Mouse (Mus musculus): Measurements from ENCODE around the gene Btbd8. TPM values are rescaled to one million over a fixed set of nuclear protein-coding genes. Genes with fewer than 3 reads are reported as not detected.

The Btbd8 gene
- polyA plus RNA-seq, 1 experiment from 2014 or later: 3.8 TPM

DNA sequence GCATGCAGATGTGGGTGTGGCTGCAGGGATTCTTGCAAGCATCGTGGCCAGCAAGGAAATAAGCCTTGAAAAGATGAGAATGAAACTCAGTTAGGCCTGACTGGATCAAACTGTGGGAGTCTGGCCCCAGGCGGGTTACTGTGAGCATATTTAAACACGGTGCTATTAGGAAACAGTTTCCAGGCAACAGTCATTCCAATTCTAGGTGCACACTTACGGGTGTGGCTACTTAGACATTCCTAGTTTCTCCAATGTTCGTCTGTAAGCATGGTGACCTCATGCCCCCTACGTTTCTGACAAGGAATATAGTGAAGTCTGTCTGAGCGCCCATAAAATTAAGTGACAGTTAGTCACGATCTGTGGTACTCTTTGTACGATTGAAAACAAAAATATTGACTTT lies 53.2 kb downstream of the Btbd8 start:
- Histone ChIP-seq H3K9ac (ENCODE audit: low read length) (no peak overlapping the region), H3K4me3 (ENCODE audit: control insufficient read depth in 1 of 2, insufficient read depth in 1 of 2, low read depth in 1 of 2, low read length in 2 of 2) (no peak overlapping the region), H3K4me1 (ENCODE audit: control insufficient read depth in 2 of 2, insufficient read depth in 2 of 2, low read length in 2 of 2) (peaks cover 5 to 7% of the 10 kb centered on the region in 2 experiments), H3K9me3 (ENCODE audit: control insufficient read depth, low read length) (0 out of 2 replicates have a peak, but pooled peaks cover 2% of the 10 kb centered on the region), H3K4me2 (ENCODE audit: low read length) (no peak overlapping the region), H3K27me3 (ENCODE audit: control insufficient read depth, insufficient read depth, low read length) (no peaks in the 10 kb centered on the region), H3K36me3 (ENCODE audit: control insufficient read depth, insufficient read depth, low read length) (peaks cover 18% of the 10 kb centered on the region), H3K27ac (replicated peaks in 1 of 2; ENCODE audit: control insufficient read depth in 1 of 2, insufficient read depth in 1 of 2, low read depth in 2 of 2, low read length in 2 of 2) (no peak overlapping the region)
- ATAC-seq (ENCODE audit: insufficient number of reproducible peaks, insufficient read depth, low FRiP score, low read depth): no peak
- 77% methylated on average over 9 of the region's 9 CpGs for WGBS

DNA sequence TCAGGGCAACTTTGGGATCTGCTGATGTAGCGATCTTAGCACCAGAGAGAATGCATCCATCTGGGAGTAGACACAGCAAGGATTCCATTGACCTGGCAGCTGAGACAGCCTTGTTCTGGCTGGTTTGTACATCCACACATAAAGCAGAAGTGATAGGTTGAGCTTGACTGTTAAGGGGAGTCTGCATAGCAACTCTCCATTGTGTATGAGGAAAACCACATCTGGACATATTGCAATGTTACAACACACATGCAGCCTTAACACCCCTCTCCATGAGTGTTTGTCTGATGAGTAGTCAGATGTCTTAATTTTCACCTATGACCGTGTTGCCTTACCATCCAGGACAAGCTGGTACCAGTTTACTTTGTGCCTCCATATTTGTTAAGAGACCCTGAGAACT lies 54.7 kb downstream of the Btbd8 start:
- Histone ChIP-seq H3K9me3 (ENCODE audit: control insufficient read depth, low read length) (0 out of 2 replicates have a peak, but pooled peaks cover 2% of the 10 kb centered on the region), H3K4me2 (ENCODE audit: low read length) (no peak overlapping the region), H3K27me3 (ENCODE audit: control insufficient read depth, insufficient read depth, low read length) (no peaks in the 10 kb centered on the region), H3K27ac (replicated peaks in 1 of 2; ENCODE audit: control insufficient read depth in 1 of 2, insufficient read depth in 1 of 2, low read depth in 2 of 2, low read length in 2 of 2) (no peak overlapping the region), H3K4me3 (ENCODE audit: control insufficient read depth in 1 of 2, insufficient read depth in 1 of 2, low read depth in 1 of 2, low read length in 2 of 2) (no peak overlapping the region), H3K4me1 (ENCODE audit: control insufficient read depth in 2 of 2, insufficient read depth in 2 of 2, low read length in 2 of 2) (peaks cover 5 to 7% of the 10 kb centered on the region in 2 experiments), H3K9ac (ENCODE audit: low read length) (no peak overlapping the region), H3K36me3 (ENCODE audit: control insufficient read depth, insufficient read depth, low read length) (peaks cover 18% of the 10 kb centered on the region)
- WGBS: 84% methylated on average over 2 of the region's 2 CpGs
- no peak for ATAC-seq (ENCODE audit: insufficient number of reproducible peaks, insufficient read depth, low FRiP score, low read depth)

DNA sequence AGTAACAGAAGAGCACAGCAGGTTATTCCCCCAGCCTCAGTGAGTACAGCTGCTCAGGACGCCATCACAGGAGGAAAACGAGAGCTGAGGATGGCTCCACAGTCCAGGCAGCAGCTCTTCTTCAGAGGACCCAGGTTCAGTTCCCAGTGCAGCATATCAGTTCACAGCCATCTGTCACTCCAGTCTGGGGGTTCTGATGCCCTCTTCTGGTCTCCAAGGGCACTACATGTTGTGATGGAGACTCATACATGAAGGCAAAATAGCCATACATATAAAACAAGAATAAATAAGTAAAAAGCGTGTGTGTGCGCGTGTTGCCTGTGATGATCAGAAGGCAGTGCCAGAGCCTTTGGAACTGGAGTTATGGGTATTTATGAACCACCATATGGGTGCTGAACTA lies 57.0 kb downstream of the Btbd8 start:
- Histone ChIP-seq H3K36me3 (ENCODE audit: control insufficient read depth, insufficient read depth, low read length) (peaks cover 18% of the 10 kb centered on the region), H3K4me2 (ENCODE audit: low read length) (no peak overlapping the region), H3K27ac (replicated peaks in 1 of 2; ENCODE audit: control insufficient read depth in 1 of 2, insufficient read depth in 1 of 2, low read depth in 2 of 2, low read length in 2 of 2) (no peak overlapping the region), H3K9me3 (ENCODE audit: control insufficient read depth, low read length) (0 out of 2 replicates have a peak, but pooled peaks cover 2% of the 10 kb centered on the region), H3K9ac (ENCODE audit: low read length) (no peak overlapping the region), H3K4me1 (ENCODE audit: control insufficient read depth in 2 of 2, insufficient read depth in 2 of 2, low read length in 2 of 2) (no peaks in the 10 kb centered on the region), H3K4me3 (ENCODE audit: control insufficient read depth in 1 of 2, insufficient read depth in 1 of 2, low read depth in 1 of 2, low read length in 2 of 2) (no peak overlapping the region), H3K27me3 (ENCODE audit: control insufficient read depth, insufficient read depth, low read length) (no peaks in the 10 kb centered on the region)
- WGBS: 97% methylated on average over 5 of the region's 5 CpGs
- ATAC-seq (ENCODE audit: insufficient number of reproducible peaks, insufficient read depth, low FRiP score, low read depth): no peak

- Histone ChIP-seq H3K27me3 (ENCODE audit: control insufficient read depth, insufficient read depth, low read length) (no peaks in the 10 kb centered on the region), H3K36me3 (ENCODE audit: control insufficient read depth, insufficient read depth, low read length) (peaks cover 18% of the 10 kb centered on the region), H3K9me3 (ENCODE audit: control insufficient read depth, low read length) (0 out of 2 replicates have a peak, but pooled peaks cover 2% of the 10 kb centered on the region), H3K4me3 (ENCODE audit: control insufficient read depth in 1 of 2, insufficient read depth in 1 of 2, low read depth in 1 of 2, low read length in 2 of 2) (no peak overlapping the region), H3K4me2 (ENCODE audit: low read length) (no peak overlapping the region), H3K27ac (replicated peaks in 1 of 2; ENCODE audit: control insufficient read depth in 1 of 2, insufficient read depth in 1 of 2, low read depth in 2 of 2, low read length in 2 of 2) (no peak overlapping the region), H3K4me1 (ENCODE audit: control insufficient read depth in 2 of 2, insufficient read depth in 2 of 2, low read length in 2 of 2) (no peaks in the 10 kb centered on the region), H3K9ac (ENCODE audit: low read length) (no peak overlapping the region)
- 85% methylated on average over 2 of the region's 2 CpGs for WGBS
- no peak for ATAC-seq (ENCODE audit: insufficient number of reproducible peaks, insufficient read depth, low FRiP score, low read depth)
These were observed 58.2 kb downstream of the Btbd8 start for GRCm38 (mm10) chr5:107496047-107496446.

DNA sequence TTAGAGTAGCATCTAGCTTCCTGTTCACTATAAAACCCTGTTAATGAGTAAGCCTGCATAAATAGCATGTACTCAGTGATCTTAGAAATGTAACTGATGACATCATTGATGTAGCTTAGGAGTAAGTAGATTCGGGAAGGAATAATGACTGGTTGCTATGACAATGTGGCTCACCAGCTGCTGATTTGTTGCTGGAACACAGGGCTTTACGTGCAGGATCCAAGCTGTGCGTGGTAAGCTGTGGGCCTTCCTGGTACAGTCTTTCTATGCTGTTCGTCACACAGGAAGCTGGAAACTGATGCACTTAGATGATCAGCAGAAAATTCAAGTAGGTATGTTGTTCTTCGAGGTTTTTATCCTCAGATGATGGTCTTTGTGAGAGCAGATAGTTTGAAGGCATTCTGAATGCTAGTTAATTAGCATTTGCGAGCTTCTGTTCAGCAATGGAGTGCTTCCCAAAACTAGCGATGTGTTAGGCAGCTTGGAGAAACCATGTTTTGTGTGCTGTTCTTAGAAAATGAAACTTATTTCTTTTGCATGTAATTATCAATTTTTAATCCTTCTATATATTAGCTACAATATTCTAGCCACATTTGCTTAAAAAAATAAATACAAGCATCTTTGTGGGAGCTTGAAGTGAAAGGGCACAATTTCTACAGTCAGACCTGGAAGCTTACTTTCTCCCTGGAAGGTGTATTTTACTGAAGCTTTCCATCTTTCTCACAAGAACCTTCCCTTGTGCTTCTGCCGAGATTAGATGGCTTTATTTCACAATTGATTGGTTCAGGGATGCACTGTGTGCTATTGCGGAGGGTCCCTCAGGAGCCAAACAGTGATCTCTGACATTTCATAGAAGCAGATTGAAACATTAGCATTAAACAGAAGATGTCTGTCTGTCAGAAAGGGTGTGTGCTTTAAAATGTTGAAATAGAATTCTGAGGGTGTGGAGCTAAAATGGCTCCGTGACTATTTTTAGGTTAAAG lies 60.0 kb downstream of the Btbd8 start:
- no peak overlapping the region for H3K4me3 ChIP-seq (ENCODE audit: control insufficient read depth in 1 of 2, insufficient read depth in 1 of 2, low read depth in 1 of 2, low read length in 2 of 2)
- no peaks in the 10 kb centered on the region for H3K27me3 ChIP-seq (ENCODE audit: control insufficient read depth, insufficient read depth, low read length)
- 75% methylated on average over 10 of the region's 10 CpGs for WGBS
- H3K4me1 ChIP-seq (ENCODE audit: control insufficient read depth in 2 of 2, insufficient read depth in 2 of 2, low read length in 2 of 2): no peaks in the 10 kb centered on the region
- 0 out of 2 replicates have a peak, but pooled peaks cover 6% of the 10 kb centered on the region for H3K36me3 ChIP-seq (ENCODE audit: control insufficient read depth, insufficient read depth, low read length)
- no peak for ATAC-seq (ENCODE audit: insufficient number of reproducible peaks, insufficient read depth, low FRiP score, low read depth)
- 0 out of 2 replicates have a peak, but pooled peaks cover 2% of the 10 kb centered on the region for H3K9me3 ChIP-seq (ENCODE audit: control insufficient read depth, low read length)
- no peak overlapping the region for H3K4me2 ChIP-seq (ENCODE audit: low read length)
- no peak overlapping the region for H3K27ac ChIP-seq (replicated peaks in 1 of 2; ENCODE audit: control insufficient read depth in 1 of 2, insufficient read depth in 1 of 2, low read depth in 2 of 2, low read length in 2 of 2)
- no peak overlapping the region for H3K9ac ChIP-seq (ENCODE audit: low read length)

GRCm38 (mm10) chr5:107498806-107499310 lies 61.1 kb downstream of the Btbd8 start:
- Histone ChIP-seq H3K4me3 (ENCODE audit: control insufficient read depth in 1 of 2, insufficient read depth in 1 of 2, low read depth in 1 of 2, low read length in 2 of 2) (no peak overlapping the region), H3K27ac (replicated peaks in 1 of 2; ENCODE audit: control insufficient read depth in 1 of 2, insufficient read depth in 1 of 2, low read depth in 2 of 2, low read length in 2 of 2) (no peak overlapping the region), H3K36me3 (ENCODE audit: control insufficient read depth, insufficient read depth, low read length) (peaks cover 4% of the 10 kb centered on the region; the same call in 1 of the 2 replicates), H3K4me2 (ENCODE audit: low read length) (no peak overlapping the region), H3K9me3 (ENCODE audit: control insufficient read depth, low read length) (0 out of 2 replicates have a peak, but pooled peaks cover 2% of the 10 kb centered on the region), H3K4me1 (ENCODE audit: control insufficient read depth in 2 of 2, insufficient read depth in 2 of 2, low read length in 2 of 2) (no peaks in the 10 kb centered on the region), H3K27me3 (ENCODE audit: control insufficient read depth, insufficient read depth, low read length) (no peaks in the 10 kb centered on the region), H3K9ac (ENCODE audit: low read length) (no peak overlapping the region)
- 85% methylated on average over 5 of the region's 5 CpGs for WGBS
- no peak for ATAC-seq (ENCODE audit: insufficient number of reproducible peaks, insufficient read depth, low FRiP score, low read depth)

GRCm38 (mm10) chr5:107499891-107500535 lies 62.2 kb downstream of the Btbd8 start:
- Histone ChIP-seq H3K36me3 (ENCODE audit: control insufficient read depth, insufficient read depth, low read length) (peaks cover 4% of the 10 kb centered on the region; the same call in 1 of the 2 replicates), H3K4me1 (ENCODE audit: control insufficient read depth in 2 of 2, insufficient read depth in 2 of 2, low read length in 2 of 2) (no peaks in the 10 kb centered on the region), H3K9me3 (ENCODE audit: control insufficient read depth, low read length) (no peaks in the 10 kb centered on the region), H3K4me2 (ENCODE audit: low read length) (no peak overlapping the region), H3K4me3 (ENCODE audit: control insufficient read depth in 1 of 2, insufficient read depth in 1 of 2, low read depth in 1 of 2, low read length in 2 of 2) (no peak overlapping the region), H3K27ac (replicated peaks in 1 of 2; ENCODE audit: control insufficient read depth in 1 of 2, insufficient read depth in 1 of 2, low read depth in 2 of 2, low read length in 2 of 2) (no peak overlapping the region), H3K9ac (ENCODE audit: low read length) (no peak overlapping the region), H3K27me3 (ENCODE audit: control insufficient read depth, insufficient read depth, low read length) (no peaks in the 10 kb centered on the region)
- 81% methylated on average over 5 of the region's 5 CpGs for WGBS
- ATAC-seq (ENCODE audit: insufficient number of reproducible peaks, insufficient read depth, low FRiP score, low read depth): no peak

Data from heart, embryonic 14.5 days (tissue).